Comparison of ENCODE assay signal across 8 mouse cellular contexts in the genomic region with DNA sequence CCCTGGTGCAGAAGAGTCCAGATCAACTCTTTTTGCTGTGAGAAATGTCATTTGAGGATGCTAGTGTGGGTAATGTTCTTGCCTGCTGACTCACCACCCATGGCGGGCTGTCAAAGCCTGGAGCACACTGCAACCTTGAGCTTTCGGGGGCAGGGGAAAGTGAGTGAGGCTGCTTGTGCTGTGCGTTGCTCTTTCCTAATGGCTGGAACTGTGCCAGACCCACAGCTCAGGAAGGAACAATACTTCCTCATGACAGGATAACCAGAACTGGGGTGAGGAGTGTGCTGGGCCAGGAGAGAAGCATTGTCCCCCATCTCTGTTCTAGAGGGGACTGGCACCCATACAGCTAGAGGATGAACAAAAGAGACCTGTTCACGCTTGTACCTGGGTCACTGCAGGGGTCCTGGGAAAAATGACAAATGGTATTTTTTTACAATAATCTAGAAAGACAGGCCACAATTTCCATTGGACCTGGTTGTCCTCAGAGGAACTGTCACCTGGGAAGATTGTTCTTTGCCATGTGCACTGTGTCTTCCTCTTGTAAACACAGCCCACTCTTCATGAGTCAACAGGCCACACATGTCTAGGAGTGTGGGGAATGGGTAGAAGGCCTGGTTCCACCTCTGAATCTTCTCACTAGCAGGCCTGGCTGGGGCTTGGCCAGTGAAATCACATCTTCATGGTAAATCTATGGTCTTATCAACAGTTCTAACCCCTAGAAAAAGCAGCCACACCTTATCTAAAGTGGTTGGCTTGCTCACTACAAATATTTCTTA.
DNase-seq lines count a peak whose midpoint lies in the region; ATAC-seq and TF ChIP-seq lines count a peak whose summit lies in the region.

No protein-coding gene starts in this region.

- intact Hi-C loops in heart, adult 2 months (cut with DNase I) = loop anchor here (1.0 to 5.0 kb wide), 3 partner anchors 49 to 154 kb away; no protein-coding TSS in a partner anchor
- intact Hi-C loops in left cerebral cortex, postnatal 4 days (cut with DNase I) = no loop called here

- no peak for TF ChIP-seq CTCF in heart, adult 2 months (IDR thresholded peaks at IDR 0.05)
- TF ChIP-seq CTCF in thymus, adult 2 months (IDR thresholded peaks at IDR 0.05; ENCODE audit: borderline replicate concordance, control insufficient read depth, extremely low read depth, insufficient read depth, low read length, poor library complexity) = no peak

- TF ChIP-seq EP300 in heart, adult 2 months (IDR thresholded peaks at IDR 0.05; ENCODE audit: insufficient read depth, low read depth, low read length) = peak; percentile 75

- peak; percentile 11 for DNase-seq in retina, adult 2 months (ENCODE audit: low read depth, low spot score)
- no peak for DNase-seq in retina, embryonic 14.5 days (ENCODE audit: low spot score)
- DNase-seq in embryonic facial prominence, embryonic 11.5 days (ENCODE audit: low spot score) = peak; percentile 6
- DNase-seq in heart, adult 2 months = peak; percentile 67 to 79
- peak; percentile 13 for DNase-seq in kidney, adult 18-20 months
- DNase-seq in left cerebral cortex, postnatal 4 days = peak; percentile 32
- no peak for DNase-seq in thymus, adult 2 months

- peak; percentile 24; the same call in 1 of the 2 replicates for TF ChIP-seq POLR2A in heart, adult 2 months (IDR thresholded peaks at IDR 0.05; ENCODE audit: insufficient read depth, low read depth, low read length)
- TF ChIP-seq POLR2A in thymus, adult 2 months (IDR thresholded peaks at IDR 0.05; ENCODE audit: control insufficient read depth, extremely low read depth, insufficient read depth, low read length, poor library complexity) = no peak

- no peak overlapping the region for H3K27ac ChIP-seq in embryonic facial prominence, embryonic 11.5 days (replicated peaks; ENCODE audit: low read depth, low read length)
- H3K27ac ChIP-seq in heart, adult 2 months = peak overlapping the region; percentile 70
- no peak overlapping the region for H3K27ac ChIP-seq in midbrain, embryonic 15.5 days
- H3K27ac ChIP-seq in thymus, adult 2 months (ENCODE audit: control insufficient read depth, insufficient read depth, low read length) = no peak overlapping the region

- no peaks in the 10 kb centered on the region for H3K9me3 ChIP-seq in embryonic facial prominence, embryonic 11.5 days (replicated peaks; ENCODE audit: control insufficient read depth, low read length)
- H3K9me3 ChIP-seq in midbrain, embryonic 15.5 days = no peaks in the 10 kb centered on the region

- 56% methylated on average over 4 of the region's 4 CpGs for WGBS in embryonic facial prominence, embryonic 11.5 days
- WGBS in heart, adult 2 months = 22% methylated on average over 4 of the region's 4 CpGs
- WGBS in midbrain, embryonic 15.5 days = 46% methylated on average over 4 of the region's 4 CpGs
- 36% methylated on average over 4 of the region's 4 CpGs for WGBS in thymus, adult 2 months

- H3K27me3 ChIP-seq in embryonic facial prominence, embryonic 11.5 days (ENCODE audit: control insufficient read depth, insufficient read depth, low read length) = no peaks in the 10 kb centered on the region
- H3K27me3 ChIP-seq in heart, adult 2 months (ENCODE audit: control insufficient read depth, insufficient read depth, low read length) = no peaks in the 10 kb centered on the region
- H3K27me3 ChIP-seq in midbrain, embryonic 15.5 days (replicated peaks) = no peaks in the 10 kb centered on the region
- no peaks in the 10 kb centered on the region for H3K27me3 ChIP-seq in thymus, adult 2 months (ENCODE audit: control insufficient read depth, insufficient read depth, low read length)

- H3K9ac ChIP-seq in embryonic facial prominence, embryonic 11.5 days (replicated peaks; ENCODE audit: low read length) = no peak overlapping the region
- H3K9ac ChIP-seq in heart, adult 2 months (ENCODE audit: low read depth, low read length) = no peak overlapping the region
- no peak overlapping the region for H3K9ac ChIP-seq in midbrain, embryonic 15.5 days

- H3K4me1 ChIP-seq in embryonic facial prominence, embryonic 11.5 days (ENCODE audit: control insufficient read depth, insufficient read depth, low read length) = no peaks in the 10 kb centered on the region
- H3K4me1 ChIP-seq in heart, adult 2 months (ENCODE audit: control insufficient read depth, insufficient read depth, low read length) = peaks cover 12% of the 10 kb centered on the region
- H3K4me1 ChIP-seq in midbrain, embryonic 15.5 days = no peaks in the 10 kb centered on the region
- no peaks in the 10 kb centered on the region for H3K4me1 ChIP-seq in thymus, adult 2 months (replicated peaks; ENCODE audit: control insufficient read depth, insufficient read depth, low read length)

- no peak overlapping the region for H3K4me3 ChIP-seq in embryonic facial prominence, embryonic 11.5 days (ENCODE audit: low read depth, low read length)
- no peak overlapping the region for H3K4me3 ChIP-seq in heart, adult 2 months
- H3K4me3 ChIP-seq in midbrain, embryonic 15.5 days = no peak overlapping the region
- no peak overlapping the region for H3K4me3 ChIP-seq in thymus, adult 2 months (ENCODE audit: control insufficient read depth, insufficient read depth, low read length)

- H3K36me3 ChIP-seq in embryonic facial prominence, embryonic 11.5 days (replicated peaks; ENCODE audit: control insufficient read depth, insufficient read depth, low read depth, low read length) = no peaks in the 10 kb centered on the region
- H3K36me3 ChIP-seq in heart, adult 2 months (ENCODE audit: control insufficient read depth, insufficient read depth, low read length) = peaks cover 15% of the 10 kb centered on the region
- H3K36me3 ChIP-seq in midbrain, embryonic 15.5 days (replicated peaks) = no peaks in the 10 kb centered on the region
- no peaks in the 10 kb centered on the region for H3K36me3 ChIP-seq in thymus, adult 2 months (ENCODE audit: control insufficient read depth, insufficient read depth, low read length)

- no peaks in the 10 kb centered on the region for H3K79me2 ChIP-seq in heart, adult 2 months (replicated peaks; ENCODE audit: control insufficient read depth, insufficient read depth, low read length)

- ATAC-seq in embryonic facial prominence, embryonic 11.5 days (replicated peaks; ENCODE audit: insufficient number of reproducible peaks, low FRiP score, low TSS enrichment, low read depth) = peak; percentile 83; the same call in 1 of the 2 replicates
- peak; percentile 54 for ATAC-seq in midbrain, embryonic 15.5 days (replicated peaks)

- H3K4me2 ChIP-seq in embryonic facial prominence, embryonic 11.5 days (ENCODE audit: low read depth, low read length) = no peak overlapping the region
- H3K4me2 ChIP-seq in midbrain, embryonic 15.5 days = no peak overlapping the region

Comparison
In these comparisons a context has a peak if more than half of its experiments do, and no peak if none do; other contexts are left out.
1. DNase-seq: peak in retina, adult 2 months (single experiment), embryonic facial prominence, embryonic 11.5 days (single experiment), heart, adult 2 months (2 of 2), kidney, adult 18-20 months (single experiment) and left cerebral cortex, postnatal 4 days (single experiment); none in retina, embryonic 14.5 days (single experiment) and thymus, adult 2 months (single experiment).